Mouse (Mus musculus) layer of hippocampus, adult 2 months (tissue): ENCODE data around the gene Gba. TPM values are rescaled to one million over a fixed set of nuclear protein-coding genes. Genes with fewer than 3 reads are reported as not detected.
"Not testable (repeated sequence)": the region's sequence is repeated elsewhere in the genome, so short reads cannot be mapped to it uniquely, and the experiment has no call there.

ENCODE experiments used
- DNase-seq, 2 experiments: peaks; one replicate each; pipeline ENCODE4 v3.0.0; 2022; ENCODE audit warnings: low spot score in 2 of 2
- H3K27ac ChIP-seq: fragments of 200-600 bp; 2 replicates; pipeline ENCODE4 v1.8.1; 2022
- H3K4me3 ChIP-seq: fragments of 200-600 bp; 2 replicates; pipeline ENCODE4 v1.8.1; 2022; ENCODE audit warnings: mild to moderate bottlenecking
- CTCF ChIP-seq: fragments of 200-600 bp; conservative IDR thresholded peaks from 2 replicates; pipeline ENCODE4 v1.8.1; 2022; ENCODE audit warnings: antibody characterized with exemption, mild to moderate bottlenecking, moderate library complexity
- total RNA-seq, 2 experiments: library from RNA; stranded (reverse); gene quantifications; 2 replicates each; pipeline ENCODE4 v1.2.3; 2021

Gene Gba
- total RNA-seq, 2 experiments from 2014 or later: 55.7 to 67.9 TPM

GRCm38 (mm10) chr3:89210731-89211130 lies 8.0 kb downstream of the Gba start:
- H3K27ac ChIP-seq: no peak overlapping the region
- TF ChIP-seq CTCF: no peak
- DNase-seq: no peak
- no peak overlapping the region for H3K4me3 ChIP-seq

GRCm38 (mm10) chr3:89213803-89214530 lies 11.2 kb downstream of the Gba start:
- TF ChIP-seq CTCF: no peak

GRCm38 (mm10) chr3:89214681-89215411 lies 12.1 kb downstream of the Gba start, which contains the start of gene Thbs3:
Thbs3 (plus strand) TSS chr3:89215180.
- no peak for TF ChIP-seq CTCF
- Histone ChIP-seq H3K27ac (peak within 1 kb of the TSS; percentile 97), H3K4me3 (peak within 1 kb of the TSS; percentile 83)
- DNase-seq: no peak

More at GRCm38 (mm10) chr3:89213803-89214530, 11.2 kb downstream of the Gba start:
- peak; percentile 88 to 92 for DNase-seq
- Histone ChIP-seq H3K27ac (peak overlapping the region; percentile 97), H3K4me3 (peak overlapping the region; percentile 83)

GRCm38 (mm10) chr3:89215853-89216252 lies 13.1 kb downstream of the Gba start:
- TF ChIP-seq CTCF: peak; percentile 96
- peak; percentile 81 to 82 for DNase-seq
- Histone ChIP-seq H3K27ac (peak overlapping the region; percentile 97; the same call in 1 of the 2 replicates), H3K4me3 (peak overlapping the region; percentile 44; the same call in 1 of the 2 replicates)

DNA sequence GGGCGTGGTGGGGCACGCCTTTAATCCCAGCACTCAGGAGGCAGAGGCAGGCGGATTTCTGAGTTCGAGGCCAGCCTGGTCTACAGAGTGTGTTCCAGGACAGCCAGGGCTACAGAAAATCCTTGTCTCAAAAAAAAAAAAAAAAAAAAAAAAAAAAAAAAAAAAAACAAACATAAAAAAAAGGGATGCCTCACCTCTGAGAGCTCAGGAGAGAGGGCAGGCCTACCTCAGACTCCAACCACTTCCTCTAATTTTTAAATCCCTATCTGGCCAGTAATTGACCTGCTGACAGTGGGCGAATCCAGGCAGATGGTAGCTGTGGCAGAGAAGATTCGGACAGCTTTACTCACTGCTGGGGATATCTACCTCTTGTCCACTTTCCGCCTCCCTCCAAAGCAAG lies 13.7 kb downstream of the Gba start:
- DNase-seq, H3K4me3 ChIP-seq, H3K27ac ChIP-seq: not testable (repeated sequence)

GRCm38 (mm10) chr3:89218271-89218670 lies 15.5 kb downstream of the Gba start:
- no peak for DNase-seq
- H3K27ac ChIP-seq: no peak overlapping the region
- H3K4me3 ChIP-seq: no peak overlapping the region
- TF ChIP-seq CTCF: no peak

GRCm38 (mm10) chr3:89219546-89219945 lies 16.8 kb downstream of the Gba start:
- TF ChIP-seq CTCF: no peak
- no peak for DNase-seq
- no peak overlapping the region for H3K4me3 ChIP-seq
- no peak overlapping the region for H3K27ac ChIP-seq

DNA sequence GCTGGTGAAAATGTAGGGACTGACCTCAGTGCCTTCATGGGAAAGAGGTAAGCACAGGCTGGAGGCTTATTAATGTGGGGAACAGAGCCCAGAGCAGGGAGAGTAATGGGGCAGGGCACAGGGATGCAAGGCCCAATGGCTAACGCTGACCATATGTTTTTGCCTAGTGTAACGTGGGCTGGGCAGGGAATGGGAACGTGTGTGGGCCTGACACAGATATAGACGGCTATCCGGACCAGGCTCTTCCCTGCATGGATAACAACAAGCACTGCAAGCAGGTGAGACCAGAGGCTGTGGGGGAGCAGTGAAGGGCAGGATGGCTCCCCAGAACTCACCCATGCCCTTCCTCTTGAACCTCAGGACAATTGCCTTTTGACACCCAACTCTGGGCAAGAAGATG lies 18.4 kb downstream of the Gba start:
- Histone ChIP-seq H3K27ac (no peak overlapping the region), H3K4me3 (no peak overlapping the region)
- no peak for DNase-seq
- no peak for TF ChIP-seq CTCF

DNA sequence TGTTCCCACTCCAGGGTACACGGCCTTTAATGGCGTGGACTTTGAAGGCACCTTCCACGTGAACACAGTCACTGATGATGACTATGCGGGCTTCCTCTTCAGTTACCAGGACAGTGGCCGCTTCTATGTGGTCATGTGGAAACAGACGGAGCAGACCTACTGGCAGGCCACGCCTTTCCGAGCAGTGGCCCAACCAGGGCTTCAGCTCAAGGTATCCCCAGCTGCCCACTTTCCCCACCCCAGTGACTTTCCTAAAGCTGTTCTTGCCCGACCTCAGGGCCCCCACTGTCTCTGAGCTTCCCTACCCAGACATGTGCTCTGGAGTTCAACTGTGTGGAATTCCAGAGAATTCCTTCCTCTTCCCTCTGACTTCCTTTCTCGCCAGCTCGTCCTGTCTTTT lies 22.1 kb downstream of the Gba start:
- no peak for DNase-seq
- TF ChIP-seq CTCF: no peak
- peak overlapping the region; percentile 93 for H3K27ac ChIP-seq
- peak overlapping the region; percentile 68 for H3K4me3 ChIP-seq

DNA sequence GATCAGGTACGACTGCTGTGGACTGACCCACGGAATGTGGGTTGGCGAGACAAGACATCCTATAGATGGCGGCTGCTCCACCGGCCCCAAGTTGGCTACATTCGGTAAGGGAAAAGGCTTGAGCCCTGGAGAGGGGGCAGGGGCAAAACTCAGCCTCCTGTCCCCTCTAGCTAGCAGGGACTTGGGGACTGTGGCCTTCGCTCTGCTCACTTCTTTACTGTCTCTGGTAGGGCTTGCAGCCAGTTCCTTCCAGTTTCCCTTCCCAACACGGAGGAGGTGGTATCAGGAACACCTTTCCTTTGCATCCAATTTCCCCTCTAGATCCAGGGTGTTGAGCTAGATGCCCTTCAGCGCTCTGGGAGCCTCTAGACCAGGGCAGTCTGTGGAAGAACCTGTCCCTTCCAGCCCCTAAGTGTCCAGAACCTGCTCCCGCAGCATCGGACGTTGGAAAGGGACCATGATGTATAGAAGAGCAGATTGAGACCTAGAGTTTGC lies 22.6 kb downstream of the Gba start:
- peak overlapping the region; percentile 68 for H3K4me3 ChIP-seq
- peak overlapping the region; percentile 93 for H3K27ac ChIP-seq
- no peak for TF ChIP-seq CTCF
- DNase-seq: no peak

DNA sequence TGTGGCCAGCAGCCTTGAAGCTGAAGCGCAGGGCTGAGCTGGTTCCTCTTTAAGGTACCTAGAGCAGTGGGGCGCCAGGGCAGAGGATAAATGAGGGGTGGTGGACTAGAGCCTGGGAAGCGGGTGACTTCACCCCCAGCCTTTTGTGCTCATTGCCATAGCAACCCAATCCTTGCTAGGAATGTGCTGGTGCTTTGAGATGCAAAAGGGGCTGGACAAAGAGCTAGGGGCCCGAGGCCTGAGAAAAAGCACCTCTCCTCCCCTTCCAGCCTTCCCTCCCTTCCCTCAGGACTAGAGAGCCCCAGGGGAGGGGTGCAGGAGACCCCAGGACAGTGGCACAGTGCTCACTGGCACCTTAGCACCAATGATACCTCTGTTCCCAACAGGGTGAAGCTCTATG lies 23.2 kb downstream of the Gba start:
- Histone ChIP-seq H3K4me3 (peak overlapping the region; percentile 68), H3K27ac (peak overlapping the region; percentile 93)
- TF ChIP-seq CTCF: no peak
- peak in 1 of 2 experiments; percentile 70 for DNase-seq

GRCm38 (mm10) chr3:89226361-89226760 lies 23.6 kb downstream of the Gba start:
- no peak for TF ChIP-seq CTCF
- H3K4me3 ChIP-seq: peak overlapping the region; percentile 68
- H3K27ac ChIP-seq: peak overlapping the region; percentile 93
- DNase-seq: no peak

GRCm38 (mm10) chr3:89226900-89227299 lies 24.2 kb downstream of the Gba start, which contains the start of gene Mtx1:
Mtx1 (minus strand) TSS chr3:89227088.
- Histone ChIP-seq H3K4me3 (peak within 1 kb of the TSS; percentile 68), H3K27ac (peak within 1 kb of the TSS; percentile 93)
- no peak for TF ChIP-seq CTCF
- no peak for DNase-seq
